Mouse (Mus musculus): ENCODE data around the gene Adgre5.

GRCm38 (mm10) chr8:83681099-83681498 is 60.0 kb downstream of the Adgre5 start:
- TF ChIP-seq CTCF (IDR thresholded peaks at IDR 0.05; ENCODE audit: low read depth) (peak; percentile 33), EP300 (optimal IDR thresholded peaks at IDR 0.05) (no peak)

All from stomach, postnatal 0 days (tissue).